Mouse (Mus musculus) heart, embryonic 11.5 days (tissue): ENCODE data around the gene Cnnm2. TPM values are rescaled to one million over a fixed set of nuclear protein-coding genes. Genes with fewer than 3 reads are reported as not detected.

Experiments
- ATAC-seq: fragments of 200-750 bp; cut with Nextera tagmentation; replicated peaks from 2 replicates; pipeline ENCODE4 v1.8.0; 2017; ENCODE audit warnings: moderate library complexity; ENCODE audit not compliant: insufficient number of reproducible peaks, low FRiP score, low TSS enrichment
- H3K27ac ChIP-seq: fragments of 300-500 bp; sonication (generic); 2 replicates; pipeline ENCODE4 v1.5.1; 2014; ENCODE audit warnings: mild to moderate bottlenecking, low read depth, low read length
- H3K27me3 ChIP-seq: fragments of 300-500 bp; sonication (generic); 2 replicates; pipeline ENCODE4 v1.6.1; 2014; ENCODE audit warnings: mild to moderate bottlenecking, low read length, mixed read lengths; ENCODE audit not compliant: control insufficient read depth, insufficient read depth
- H3K36me3 ChIP-seq: fragments of 300-500 bp; sonication (generic); 2 replicates; pipeline ENCODE4 v1.6.1; 2014; ENCODE audit warnings: mild to moderate bottlenecking, low read length, moderate library complexity, mixed read lengths; ENCODE audit not compliant: control insufficient read depth, insufficient read depth
- H3K4me1 ChIP-seq: fragments of 300-500 bp; sonication (generic); 2 replicates; pipeline ENCODE4 v1.6.1; 2014; ENCODE audit warnings: low read length; ENCODE audit not compliant: control insufficient read depth, insufficient read depth
- H3K4me2 ChIP-seq: fragments of 300-500 bp; sonication (generic); 2 replicates; pipeline ENCODE4 v1.6.1; 2014; ENCODE audit warnings: mild to moderate bottlenecking, moderate library complexity
- H3K4me3 ChIP-seq: fragments of 300-500 bp; sonication (generic); 2 replicates; pipeline ENCODE4 v1.5.1; 2014; ENCODE audit warnings: low read depth, low read length
- H3K9ac ChIP-seq: fragments of 300-500 bp; sonication (generic); 2 replicates; pipeline ENCODE4 v1.6.1; 2014; ENCODE audit warnings: mild to moderate bottlenecking, low read depth, low read length, moderate library complexity
- H3K9me3 ChIP-seq: fragments of 300-500 bp; sonication (generic); replicated peaks from 2 replicates; pipeline ENCODE4 v1.6.1; 2016; ENCODE audit warnings: low read length; ENCODE audit not compliant: control insufficient read depth
- WGBS: fragments of 180-500 bp; shearing (Covaris S2); extraction: QIAGEN DNeasy Blood & Tissue Kit; methylation state at CpG from one replicate; pipeline ENCODE4 v1.1.7; 2014; ENCODE audit not compliant: insufficient replicate concordance; 5-methylcytosine and 5-hydroxymethylcytosine counted together
- polyA plus RNA-seq: library from polyadenylated mRNA; unstranded; fragments of >200 nt; fragmentation: Nextera tagmentation; extraction: Ambion mirVana; gene quantifications from 2 replicates; pipeline ENCODE4 v1.2.1, GENCODE M21; 2014

Cnnm2 gene
- polyA plus RNA-seq, 1 experiment from 2014 or later: 4.1 TPM

DNA sequence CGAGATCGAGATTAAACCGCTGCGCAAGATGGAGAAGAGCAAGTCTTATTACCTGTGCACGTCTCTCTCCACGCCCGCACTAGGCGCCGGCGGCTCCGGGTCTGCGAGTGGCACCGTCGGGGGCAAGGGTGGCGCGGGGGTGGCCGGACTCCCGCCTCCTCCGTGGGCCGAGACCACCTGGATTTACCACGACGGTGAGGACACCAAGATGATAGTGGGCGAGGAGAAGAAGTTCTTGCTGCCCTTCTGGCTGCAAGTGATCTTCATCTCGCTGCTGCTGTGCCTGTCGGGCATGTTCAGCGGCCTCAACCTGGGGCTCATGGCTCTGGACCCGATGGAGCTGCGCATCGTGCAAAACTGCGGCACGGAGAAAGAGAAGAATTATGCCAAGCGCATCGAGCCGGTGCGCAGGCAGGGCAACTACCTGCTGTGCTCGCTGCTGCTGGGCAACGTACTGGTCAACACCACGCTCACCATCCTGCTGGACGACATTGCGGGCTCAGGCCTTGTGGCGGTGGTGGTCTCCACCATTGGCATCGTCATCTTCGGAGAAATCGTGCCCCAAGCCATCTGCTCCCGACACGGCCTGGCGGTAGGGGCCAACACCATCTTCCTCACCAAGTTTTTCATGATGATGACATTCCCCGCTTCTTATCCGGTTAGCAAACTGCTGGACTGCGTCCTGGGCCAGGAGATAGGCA, 1.0 kb downstream of the Cnnm2 start:
- 1% methylated on average over 50 of the region's 50 CpGs for WGBS
- Histone ChIP-seq H3K4me3 (peak overlapping the region; percentile 82), H3K9ac (peak overlapping the region; percentile 63), H3K4me2 (peak overlapping the region; percentile 97), H3K36me3 (no peaks in the 10 kb centered on the region), H3K27me3 (peaks cover 12% of the 10 kb centered on the region), H3K27ac (no peak overlapping the region), H3K9me3 (no peaks in the 10 kb centered on the region), H3K4me1 (peaks cover 10% of the 10 kb centered on the region)
- ATAC-seq: no peak

DNA sequence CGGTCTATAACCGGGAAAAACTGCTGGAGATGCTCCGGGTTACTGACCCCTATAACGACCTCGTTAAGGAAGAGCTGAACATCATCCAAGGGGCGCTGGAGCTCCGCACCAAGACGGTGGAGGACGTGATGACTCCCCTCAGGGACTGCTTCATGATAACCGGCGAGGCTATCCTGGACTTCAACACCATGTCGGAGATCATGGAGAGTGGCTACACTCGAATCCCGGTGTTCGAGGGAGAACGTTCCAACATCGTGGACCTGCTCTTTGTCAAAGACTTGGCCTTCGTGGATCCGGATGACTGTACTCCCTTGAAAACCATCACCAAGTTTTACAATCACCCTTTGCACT, 1.6 kb downstream of the Cnnm2 start:
- no peak for ATAC-seq
- WGBS: under 1% methylated on average over 19 of the region's 19 CpGs

DNA sequence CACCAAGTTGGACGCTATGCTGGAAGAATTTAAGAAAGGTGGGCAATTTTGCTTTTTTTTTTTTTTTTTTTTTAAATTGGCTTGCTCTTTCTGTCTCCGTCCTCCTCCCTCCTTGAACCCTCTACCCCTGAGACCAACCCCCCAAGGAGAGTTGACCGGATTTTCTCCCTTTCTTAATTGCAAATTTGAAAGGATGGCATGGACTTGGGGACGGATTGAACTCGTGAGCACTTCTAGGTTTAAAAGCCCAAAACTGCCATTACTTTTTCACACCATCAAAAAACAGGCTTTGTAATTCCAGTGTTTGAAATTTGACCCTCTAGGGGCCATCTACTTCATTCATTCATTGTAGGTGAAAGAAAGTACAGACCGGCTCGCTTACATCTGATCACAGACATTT, 2.0 kb downstream of the Cnnm2 start:
- Histone ChIP-seq H3K27me3 (peaks cover 12% of the 10 kb centered on the region), H3K4me2 (peak overlapping the region; percentile 97), H3K27ac (no peak overlapping the region), H3K9ac (peak overlapping the region; percentile 3; the same call in 1 of the 2 replicates), H3K9me3 (no peaks in the 10 kb centered on the region), H3K4me3 (peak overlapping the region; percentile 82), H3K4me1 (peaks cover 10% of the 10 kb centered on the region), H3K36me3 (no peaks in the 10 kb centered on the region)
- no peak for ATAC-seq
- WGBS: 25% methylated on average over 7 of the region's 7 CpGs

More for the DNA sequence above, 1.6 kb downstream of the Cnnm2 start:
- Histone ChIP-seq H3K4me1 (peaks cover 10% of the 10 kb centered on the region), H3K36me3 (no peaks in the 10 kb centered on the region), H3K27me3 (peaks cover 12% of the 10 kb centered on the region), H3K9ac (peak overlapping the region; percentile 3; the same call in 1 of the 2 replicates), H3K9me3 (no peaks in the 10 kb centered on the region), H3K4me3 (peak overlapping the region; percentile 82), H3K4me2 (peak overlapping the region; percentile 97), H3K27ac (no peak overlapping the region)

- 65% methylated on average over 12 of the region's 12 CpGs for WGBS
- peak overlapping the region; percentile 97 for H3K4me2 ChIP-seq
- H3K27me3 ChIP-seq: peaks cover 12% of the 10 kb centered on the region
- H3K4me3 ChIP-seq: no peak overlapping the region
- no peak overlapping the region for H3K9ac ChIP-seq
- H3K36me3 ChIP-seq: no peaks in the 10 kb centered on the region
- H3K4me1 ChIP-seq: peaks cover 10% of the 10 kb centered on the region
- H3K27ac ChIP-seq: no peak overlapping the region
- no peaks in the 10 kb centered on the region for H3K9me3 ChIP-seq
- no peak for ATAC-seq
These were observed 2.8 kb downstream of the Cnnm2 start for GRCm38 (mm10) chr19:46763932-46764762.

GRCm38 (mm10) chr19:46764763-46765117, 3.3 kb downstream of the Cnnm2 start:
- WGBS: 74% methylated on average over 9 of the region's 9 CpGs
- H3K4me3 ChIP-seq: no peak overlapping the region
- H3K9ac ChIP-seq: no peak overlapping the region
- no peak overlapping the region for H3K27ac ChIP-seq
- H3K4me2 ChIP-seq: peak overlapping the region; percentile 97; the same call in 1 of the 2 replicates
- no peaks in the 10 kb centered on the region for H3K36me3 ChIP-seq
- no peaks in the 10 kb centered on the region for H3K9me3 ChIP-seq
- ATAC-seq: no peak
- H3K27me3 ChIP-seq: peaks cover 12% of the 10 kb centered on the region
- H3K4me1 ChIP-seq: peaks cover 10% of the 10 kb centered on the region

- no peak overlapping the region for H3K27ac ChIP-seq
- no peak overlapping the region for H3K9ac ChIP-seq
- H3K9me3 ChIP-seq: no peaks in the 10 kb centered on the region
- 66% methylated on average over 5 of the region's 5 CpGs for WGBS
- no peaks in the 10 kb centered on the region for H3K36me3 ChIP-seq
- peaks cover 12% of the 10 kb centered on the region for H3K27me3 ChIP-seq
- no peak for ATAC-seq
- no peak overlapping the region for H3K4me2 ChIP-seq
- no peak overlapping the region for H3K4me3 ChIP-seq
- H3K4me1 ChIP-seq: peaks cover 10% of the 10 kb centered on the region
These were observed 4.7 kb downstream of the Cnnm2 start for GRCm38 (mm10) chr19:46766125-46766524.

DNA sequence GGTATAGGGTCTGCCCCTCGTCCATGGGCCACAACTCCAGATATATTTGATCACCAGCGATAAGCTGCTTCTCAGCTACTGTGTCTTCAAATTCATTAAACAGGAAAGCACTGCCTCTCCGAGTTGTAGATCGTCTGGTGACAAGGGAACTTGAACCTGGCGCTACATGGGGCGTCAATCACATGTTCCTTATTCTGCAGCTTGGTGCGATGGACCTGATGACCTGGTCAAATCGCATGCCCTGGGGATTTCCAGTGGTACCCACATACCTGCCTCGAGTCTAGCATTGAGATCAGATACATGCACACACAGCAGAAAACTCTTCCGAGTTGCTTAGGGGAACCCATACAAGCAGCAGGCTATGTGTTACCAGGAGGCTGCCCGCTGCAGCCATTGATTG, 8.4 kb downstream of the Cnnm2 start:
- no peak overlapping the region for H3K27ac ChIP-seq
- H3K27me3 ChIP-seq: no peaks in the 10 kb centered on the region; the same call in 1 of the 2 replicates
- H3K4me3 ChIP-seq: no peak overlapping the region
- ATAC-seq: no peak
- no peaks in the 10 kb centered on the region for H3K4me1 ChIP-seq
- no peaks in the 10 kb centered on the region for H3K9me3 ChIP-seq
- WGBS: 85% methylated on average over 11 of the region's 11 CpGs
- H3K4me2 ChIP-seq: no peak overlapping the region
- H3K36me3 ChIP-seq: no peaks in the 10 kb centered on the region
- no peak overlapping the region for H3K9ac ChIP-seq

- no peak for ATAC-seq
- Histone ChIP-seq H3K27me3 (no peaks in the 10 kb centered on the region), H3K9me3 (no peaks in the 10 kb centered on the region), H3K36me3 (no peaks in the 10 kb centered on the region), H3K4me2 (no peak overlapping the region), H3K27ac (no peak overlapping the region), H3K4me1 (no peaks in the 10 kb centered on the region), H3K4me3 (no peak overlapping the region), H3K9ac (no peak overlapping the region)
- WGBS: 80% methylated on average over 6 of the region's 6 CpGs
These were observed 10.4 kb downstream of the Cnnm2 start for GRCm38 (mm10) chr19:46771801-46772200.
